Mouse (Mus musculus) urinary bladder, postnatal 14 days (tissue): Measurements from ENCODE around the gene Lrfn4.
A peak's percentile ranks its signal among the peaks of the same experiment; 100 is the strongest.

Experiments
- DNase-seq: peaks from one replicate; pipeline ENCODE4 v3.0.0; 2021; ENCODE audit warnings: low spot score

The Lrfn4 gene

GRCm38 (mm10) chr19:4615151-4616093 is at the start of gene Lrfn4:
TSS of gene Lrfn4 (minus strand) at chr19:4615667.
- peak; percentile 86 for DNase-seq

DNA sequence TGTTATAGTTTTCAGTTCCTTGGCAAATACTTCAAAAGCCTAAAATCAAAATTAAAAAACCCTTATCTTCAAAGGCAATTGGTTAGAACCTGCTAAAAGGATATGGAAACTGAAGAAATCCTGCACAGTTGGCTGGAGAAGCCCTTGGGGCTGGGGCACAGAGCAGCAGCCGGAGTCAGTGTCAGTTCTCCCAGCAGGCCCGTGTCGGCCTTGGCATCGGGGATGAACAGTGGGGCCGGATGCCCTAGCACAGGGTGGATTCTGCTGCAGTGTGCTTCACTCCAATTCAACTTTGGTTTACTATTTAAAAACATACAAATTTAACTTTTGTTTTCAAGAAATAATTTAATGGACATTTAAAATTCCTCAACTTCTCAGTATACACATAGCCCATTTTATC is 42.7 kb upstream of the Lrfn4 start:
- DNase-seq: no peak

- DNase-seq: no peak
These were observed 31.5 kb upstream of the Lrfn4 start for GRCm38 (mm10) chr19:4646917-4647492.

DNA sequence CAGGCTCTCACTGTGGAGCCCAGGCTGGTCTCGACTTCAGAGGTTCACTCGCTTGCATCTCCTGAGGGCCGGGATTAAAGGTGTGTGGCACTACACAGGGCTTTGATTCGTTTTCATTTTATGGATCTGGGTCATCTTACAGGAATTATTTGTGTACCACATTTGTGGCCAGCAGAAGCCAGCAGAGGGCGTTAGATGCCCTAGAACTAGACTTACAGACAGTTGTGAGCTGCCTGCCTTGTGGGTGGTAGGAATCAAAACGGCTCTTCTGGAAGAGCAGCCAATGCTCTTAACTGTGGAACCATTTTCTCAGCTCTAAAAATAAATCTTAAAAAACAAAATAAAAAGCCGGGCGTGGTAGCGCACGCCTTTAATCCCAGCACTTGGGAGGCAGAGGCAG is 28.8 kb upstream of the Lrfn4 start:
- no peak for DNase-seq

DNA sequence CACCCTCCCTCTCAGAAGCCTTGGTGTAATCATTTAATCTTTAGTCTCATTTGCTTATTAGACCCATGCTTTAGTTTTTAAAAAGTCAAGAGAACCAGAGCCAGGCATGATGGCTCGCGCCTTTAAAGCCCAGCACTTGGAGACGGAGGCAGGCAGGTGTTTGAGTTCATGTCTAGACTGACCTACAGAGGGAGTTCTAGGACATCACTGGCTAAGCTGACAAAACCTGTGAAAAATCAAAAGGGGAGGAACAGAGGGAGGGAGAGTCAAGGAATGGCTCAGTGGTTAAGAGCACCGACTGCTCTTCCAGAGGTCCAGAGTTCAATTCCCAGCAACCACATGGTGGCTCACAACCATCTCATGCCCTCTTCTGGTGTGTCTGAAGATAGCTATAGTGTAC is 20.5 kb upstream of the Lrfn4 start:
- no peak for DNase-seq

- peak; percentile 70 for DNase-seq
These were observed 13.4 kb upstream of the Lrfn4 start for GRCm38 (mm10) chr19:4628819-4629218.

DNA sequence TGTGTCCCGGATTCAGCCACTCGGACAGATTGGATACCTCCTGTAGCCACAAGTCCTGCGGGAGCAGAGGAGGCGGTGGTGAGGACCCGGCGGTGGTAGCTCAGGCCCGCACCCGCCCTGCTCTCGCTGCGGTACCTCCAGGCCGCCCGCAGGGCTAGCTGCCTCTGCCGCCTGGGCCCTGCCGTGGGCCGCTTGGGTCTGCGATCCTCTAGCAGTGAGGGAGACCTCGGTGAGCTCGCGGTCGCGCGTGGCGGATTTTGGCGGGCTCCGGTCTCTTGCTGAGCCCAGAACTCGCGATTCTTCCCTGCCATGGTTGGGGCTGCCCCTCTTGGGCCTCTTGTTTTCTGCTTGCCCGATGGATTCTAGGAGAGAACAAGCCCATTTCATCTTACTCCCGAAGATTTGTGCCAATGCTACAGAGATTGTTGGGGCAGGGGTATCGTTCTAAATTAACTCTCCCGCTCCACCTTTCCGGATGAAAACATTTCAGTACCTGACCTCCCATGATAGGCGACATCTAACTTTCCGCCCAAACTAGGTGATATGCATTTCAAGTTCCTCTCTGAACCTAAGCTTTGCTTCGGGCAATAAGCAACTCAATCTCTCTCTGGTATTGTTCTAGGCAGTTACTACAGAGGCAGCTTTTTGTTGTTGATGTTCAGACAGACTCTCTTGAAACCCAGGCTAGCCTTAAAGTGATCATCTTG is 10.5 kb upstream of the Lrfn4 start:
- DNase-seq: peak; percentile 43

- DNase-seq: peak; percentile 91
These were observed 9.8 kb upstream of the Lrfn4 start, which contains the start of gene Rce1 for GRCm38 (mm10) chr19:4625179-4625828. TSS of gene Rce1 (minus strand) at chr19:4625641.

DNA sequence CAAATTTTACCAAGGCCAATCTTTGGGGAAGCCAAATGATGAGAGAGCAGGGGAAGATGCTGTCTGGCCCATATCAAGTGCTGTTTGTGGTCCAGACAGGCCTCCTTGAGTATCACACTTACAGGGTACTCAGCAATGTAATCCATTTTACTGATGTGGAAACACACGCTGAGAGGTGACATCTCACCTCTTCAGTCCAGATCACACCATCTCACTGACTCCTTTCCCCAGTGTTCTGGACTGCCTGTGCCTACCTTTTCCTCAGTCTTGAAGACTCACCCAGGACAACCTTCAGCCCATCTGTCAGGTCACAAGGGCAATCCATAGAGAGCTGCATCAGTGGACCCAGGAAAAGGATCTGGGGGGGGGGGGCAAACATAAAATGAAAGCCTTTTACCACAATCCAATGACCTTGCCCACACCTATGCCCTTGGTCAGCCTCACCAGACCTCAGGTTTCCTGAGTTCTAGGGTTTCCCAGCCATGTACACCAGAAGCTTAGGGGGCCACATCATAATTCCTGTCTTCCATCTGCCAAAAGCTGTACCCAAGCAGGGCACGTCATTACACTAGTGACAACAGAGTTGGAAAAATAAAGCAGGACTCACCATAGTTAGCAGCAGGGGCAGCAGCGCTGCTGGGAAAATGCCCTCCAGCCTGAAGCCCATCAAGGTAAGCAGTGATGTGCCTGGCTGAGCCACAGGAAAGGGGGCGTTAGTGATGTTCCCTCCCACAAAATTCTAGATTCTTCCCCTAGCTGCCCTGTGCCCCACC is 9.1 kb upstream of the Lrfn4 start:
- no peak for DNase-seq

DNA sequence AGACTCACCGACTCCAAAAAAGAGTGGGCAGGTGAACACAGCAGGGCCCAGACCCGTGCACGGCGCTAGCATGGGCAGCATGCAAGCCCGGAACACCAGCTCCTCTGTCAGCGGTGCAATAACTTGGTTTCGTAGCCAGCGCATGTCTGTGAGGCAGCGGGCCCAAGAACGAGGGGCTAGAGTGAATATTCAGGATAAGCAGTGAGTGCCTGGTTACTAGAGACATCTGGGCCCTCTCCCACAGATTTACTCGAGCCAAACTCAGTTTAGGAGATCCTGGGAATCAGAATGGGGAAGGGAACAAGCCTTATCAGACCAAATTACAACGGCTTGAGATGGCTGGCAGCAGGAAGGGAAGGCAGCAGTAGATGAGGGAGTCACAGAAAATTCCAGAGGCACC is 8.5 kb upstream of the Lrfn4 start:
- peak; percentile 4 for DNase-seq

GRCm38 (mm10) chr19:4623419-4623818 is 8.0 kb upstream of the Lrfn4 start:
- DNase-seq: no peak

DNA sequence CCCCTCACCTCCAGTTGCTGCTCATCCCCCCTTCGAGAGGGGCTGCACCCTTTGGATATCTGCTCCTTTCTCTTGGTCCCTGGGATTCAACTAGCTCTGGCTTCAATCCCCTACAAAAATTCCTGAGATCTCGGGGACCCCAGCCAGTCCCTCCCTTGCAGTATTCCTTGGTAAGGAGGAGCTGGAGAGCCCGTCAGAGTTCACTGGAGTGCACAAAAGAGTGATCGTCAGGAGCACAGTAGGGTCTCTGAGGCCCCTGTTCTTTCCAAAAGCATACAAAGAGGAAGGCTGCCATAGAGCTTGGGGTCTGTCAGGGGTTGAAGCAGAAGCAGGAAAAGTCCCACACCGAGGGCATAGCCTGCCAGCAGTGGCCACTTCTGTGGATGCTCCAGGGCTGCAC is 7.3 kb upstream of the Lrfn4 start:
- DNase-seq: no peak

GRCm38 (mm10) chr19:4620721-4621120 is 5.3 kb upstream of the Lrfn4 start:
- no peak for DNase-seq

- no peak for DNase-seq
These were observed 4.0 kb upstream of the Lrfn4 start for GRCm38 (mm10) chr19:4619461-4619860.

DNA sequence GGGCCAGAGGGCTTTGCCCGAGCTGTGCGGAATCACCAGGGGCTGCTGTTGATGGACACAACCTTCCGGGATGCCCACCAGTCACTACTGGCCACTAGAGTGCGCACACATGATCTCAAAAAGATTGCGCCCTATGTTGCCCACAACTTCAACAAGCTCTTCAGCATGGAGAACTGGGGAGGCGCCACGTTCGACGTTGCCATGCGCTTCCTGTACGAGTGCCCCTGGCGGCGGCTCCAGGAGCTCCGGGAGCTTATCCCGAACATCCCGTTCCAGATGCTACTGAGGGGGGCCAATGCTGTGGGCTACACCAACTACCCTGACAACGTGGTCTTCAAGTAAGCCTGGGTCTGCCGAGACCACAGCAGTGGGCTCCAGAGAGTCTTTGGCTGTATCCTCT is 2.7 kb upstream of the Lrfn4 start:
- no peak for DNase-seq

GRCm38 (mm10) chr19:4616546-4616945 is 1.1 kb upstream of the Lrfn4 start:
- DNase-seq: no peak

- no peak for DNase-seq
These were observed 939 bp downstream of the Lrfn4 start for GRCm38 (mm10) chr19:4614305-4615150.

DNA sequence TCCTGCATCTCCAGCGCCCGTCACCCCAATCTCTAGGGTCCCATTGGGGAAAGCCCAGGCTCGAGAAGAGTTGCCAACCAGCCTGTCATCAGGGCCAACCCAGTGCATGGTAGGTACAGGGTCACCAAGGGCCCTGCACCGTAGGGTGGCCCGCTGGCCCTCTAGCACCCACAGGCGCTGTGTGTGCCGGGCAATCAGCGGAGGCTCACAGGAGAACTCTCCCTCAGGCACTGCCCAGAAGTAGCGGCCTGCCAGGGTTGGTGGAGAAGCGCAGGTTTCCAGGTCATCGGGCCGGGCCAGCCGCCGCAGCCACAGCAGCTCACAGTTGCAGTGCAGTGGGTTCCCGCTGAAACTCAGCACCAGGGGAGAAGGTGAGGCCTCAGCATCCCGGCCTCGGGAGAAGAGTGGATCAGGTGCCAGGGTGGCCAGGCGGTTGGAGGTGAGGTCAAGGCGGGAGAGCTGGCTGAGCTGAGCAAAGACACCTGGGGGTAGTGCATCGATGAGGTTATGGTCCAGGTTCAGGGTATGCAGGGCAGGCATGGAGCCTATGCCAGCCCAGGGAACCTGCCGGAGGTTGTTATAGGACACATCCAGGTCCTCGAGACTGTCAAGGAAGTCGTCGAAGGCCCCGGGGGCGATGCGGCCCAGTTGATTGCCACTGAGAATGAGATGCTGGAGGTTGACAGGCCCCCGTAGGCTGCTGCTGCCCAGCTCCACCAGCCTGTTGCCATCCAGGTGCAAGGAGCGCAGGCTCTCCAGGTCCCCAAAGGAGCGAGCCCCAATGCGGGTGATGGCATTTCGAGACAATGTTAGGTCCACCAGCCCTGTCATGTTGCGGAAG is 1.8 kb downstream of the Lrfn4 start:
- DNase-seq: no peak

DNA sequence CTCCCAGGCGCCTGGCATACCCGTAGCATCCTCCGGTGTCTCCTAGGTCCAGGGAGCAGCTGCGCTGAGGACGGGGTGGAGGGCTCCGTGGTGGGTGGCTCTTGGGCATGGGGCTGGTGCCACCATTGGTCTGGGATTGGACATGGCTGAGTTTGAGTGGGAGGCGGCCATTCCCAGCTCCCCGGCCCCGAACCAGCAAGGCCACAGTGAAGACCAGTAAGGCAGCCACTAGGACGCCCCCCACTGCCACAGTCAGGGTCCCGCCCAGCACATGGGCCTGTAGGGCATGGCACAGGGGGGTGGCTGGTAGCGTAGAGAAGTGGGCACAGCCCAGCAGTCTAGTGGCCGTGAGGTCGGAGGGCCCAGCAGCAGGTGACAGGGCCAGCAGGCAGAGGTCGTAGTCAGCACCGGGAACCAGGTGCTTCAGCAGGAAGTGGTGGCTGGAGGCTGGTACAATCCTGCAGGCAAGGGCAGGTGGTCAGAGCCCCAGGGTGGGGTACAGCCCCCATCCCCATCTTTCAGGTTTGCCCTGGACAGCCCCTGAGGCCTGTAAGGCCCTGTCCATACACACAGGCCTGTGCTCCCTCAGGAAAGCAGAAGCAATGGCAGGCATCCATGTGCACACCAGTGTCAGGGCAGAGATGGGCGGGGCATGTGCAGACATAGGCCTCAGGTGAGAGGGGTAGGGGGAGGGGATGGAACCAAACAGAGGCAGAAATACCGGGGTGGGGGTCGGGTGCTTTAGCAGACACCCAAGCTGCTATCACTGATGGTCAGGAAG is 3.1 kb downstream of the Lrfn4 start:
- DNase-seq: no peak
